ENCODE assay signal across 8 mouse cellular contexts in genomic region chr11:74981464-74981863, GRCm38 (mm10). TPM values are rescaled to one million over a fixed set of nuclear protein-coding genes. Genes with fewer than 3 reads are reported as not detected.
DNase-seq lines count a peak whose midpoint lies in the region; ATAC-seq and TF ChIP-seq lines count a peak whose summit lies in the region.

No protein-coding gene starts in this region.

- DNase-seq in 3T3-L1 (ENCODE audit: low read depth, low spot score) (peak; percentile 90), ZHBTc4 (ENCODE audit: low read depth, low spot score) (peak; percentile 76)
- peak; percentile 90 for DNase-seq in embryo, embryonic 10 days (ENCODE audit: low spot score)

- H3K27ac ChIP-seq in kidney, embryonic 16.5 days (ENCODE audit: low read length) = no peak overlapping the region; the same call in 1 of the 2 replicates
- no peak overlapping the region for H3K27ac ChIP-seq in limb, embryonic 15.5 days
- H3K27ac ChIP-seq in neural tube, embryonic 15.5 days (replicated peaks) = no peak overlapping the region
- no peak overlapping the region for H3K27ac ChIP-seq in testis, adult 2 months (ENCODE audit: control insufficient read depth, insufficient read depth, low read depth, low read length)

- no peak overlapping the region for H3K4me3 ChIP-seq in kidney, embryonic 16.5 days (ENCODE audit: low read length)
- no peak overlapping the region for H3K4me3 ChIP-seq in limb, embryonic 15.5 days
- H3K4me3 ChIP-seq in neural tube, embryonic 15.5 days (replicated peaks) = no peak overlapping the region
- H3K4me3 ChIP-seq in testis, adult 2 months (ENCODE audit: control insufficient read depth, low read depth, low read length) = no peak overlapping the region

- WGBS in kidney, embryonic 16.5 days = 39% methylated on average over 2 of the region's 2 CpGs
- 27% methylated on average over 2 of the region's 2 CpGs for WGBS in limb, embryonic 15.5 days
- WGBS in neural tube, embryonic 15.5 days = 46% methylated on average over 2 of the region's 2 CpGs

- H3K27me3 ChIP-seq in kidney, embryonic 16.5 days (ENCODE audit: insufficient read depth, low read length) = no peaks in the 10 kb centered on the region
- no peaks in the 10 kb centered on the region for H3K27me3 ChIP-seq in limb, embryonic 15.5 days
- no peaks in the 10 kb centered on the region for H3K27me3 ChIP-seq in neural tube, embryonic 15.5 days (replicated peaks)
- no peaks in the 10 kb centered on the region for H3K27me3 ChIP-seq in testis, adult 2 months (ENCODE audit: control insufficient read depth, insufficient read depth, low read length)

- peak; percentile 93 for ATAC-seq in granulocyte monocyte progenitor cell, adult 5-6 weeks (replicated peaks; ENCODE audit: poor library complexity, severe bottlenecking)
- ATAC-seq in kidney, embryonic 16.5 days (ENCODE audit: low FRiP score, low TSS enrichment) = peak; percentile 81; the same call in 1 of the 2 replicates
- ATAC-seq in limb, embryonic 15.5 days (ENCODE audit: insufficient number of reproducible peaks, low FRiP score, low TSS enrichment, low read depth) = peak; percentile 61; the same call in 1 of the 2 replicates
- ATAC-seq in neural tube, embryonic 15.5 days (ENCODE audit: low FRiP score) = peak; percentile 69; the same call in 1 of the 2 replicates

- TF ChIP-seq CTCF in testis, adult 2 months (IDR thresholded peaks at IDR 0.05; ENCODE audit: control insufficient read depth, insufficient read depth, insufficient replicate concordance, low read depth, low read length) = peak; percentile 89; the same call in 1 of the 2 replicates

- no peak overlapping the region for H3K4me2 ChIP-seq in kidney, embryonic 16.5 days (replicated peaks; ENCODE audit: low read depth, low read length)
- no peak overlapping the region for H3K4me2 ChIP-seq in limb, embryonic 15.5 days
- no peak overlapping the region for H3K4me2 ChIP-seq in neural tube, embryonic 15.5 days

- TF ChIP-seq POLR2A in testis, adult 2 months (IDR thresholded peaks at IDR 0.05; ENCODE audit: control insufficient read depth, low read depth, low read length) = no peak

- H3K4me1 ChIP-seq in kidney, embryonic 16.5 days (ENCODE audit: insufficient read depth, low read length) = 0 out of 2 replicates have a peak, but pooled peaks cover 4% of the 10 kb centered on the region
- 0 out of 2 replicates have a peak, but pooled peaks cover 3% of the 10 kb centered on the region for H3K4me1 ChIP-seq in limb, embryonic 15.5 days
- H3K4me1 ChIP-seq in neural tube, embryonic 15.5 days = no peaks in the 10 kb centered on the region
- H3K4me1 ChIP-seq in testis, adult 2 months (ENCODE audit: control insufficient read depth, insufficient read depth, low read length) = no peaks in the 10 kb centered on the region

- H3K9ac ChIP-seq in kidney, embryonic 16.5 days (replicated peaks; ENCODE audit: low read length) = no peak overlapping the region
- H3K9ac ChIP-seq in limb, embryonic 15.5 days = no peak overlapping the region
- H3K9ac ChIP-seq in neural tube, embryonic 15.5 days (replicated peaks) = peak overlapping the region; percentile 7; the same call in 1 of the 2 replicates

- H3K9me3 ChIP-seq in kidney, embryonic 16.5 days (ENCODE audit: low read length) = no peaks in the 10 kb centered on the region
- no peaks in the 10 kb centered on the region for H3K9me3 ChIP-seq in limb, embryonic 15.5 days
- no peaks in the 10 kb centered on the region for H3K9me3 ChIP-seq in neural tube, embryonic 15.5 days (replicated peaks)

- H3K36me3 ChIP-seq in kidney, embryonic 16.5 days (ENCODE audit: insufficient read depth, low read length) = peaks cover 8% of the 10 kb centered on the region; the same call in 1 of the 2 replicates
- 0 out of 2 replicates have a peak, but pooled peaks cover 3% of the 10 kb centered on the region for H3K36me3 ChIP-seq in limb, embryonic 15.5 days
- H3K36me3 ChIP-seq in neural tube, embryonic 15.5 days = peaks cover 3% of the 10 kb centered on the region; the same call in 1 of the 2 replicates
- no peaks in the 10 kb centered on the region for H3K36me3 ChIP-seq in testis, adult 2 months (ENCODE audit: control insufficient read depth, insufficient read depth, low read length)

RNA-seq across cellular contexts. Expression of gene Srr, which starts 55.7 kb away (rescaled TPM):
- 5.6 and 16.8 TPM in 2 replicates for total RNA-seq in granulocyte monocyte progenitor cell, adult 5-6 weeks (2014; fragmentation: Nextera tagmentation)
- total RNA-seq in granulocyte monocyte progenitor cell, adult 5-6 weeks (2017) = 3.2 and 10.2 TPM in 2 replicates
- 24.5 and 25.1 TPM in 2 replicates for polyA plus RNA-seq in kidney, embryonic 16.5 days (2015; fragmentation: Nextera tagmentation; extraction: Ambion mirVana)
- 29.1 and 29.4 TPM in 2 replicates for polyA plus RNA-seq in limb, embryonic 15.5 days (2015; fragmentation: Nextera tagmentation; extraction: Ambion mirVana)
- 38.0 and 38.1 TPM in 2 replicates for polyA plus RNA-seq in neural tube, embryonic 15.5 days (2015; fragmentation: Nextera tagmentation; extraction: Ambion mirVana)
- 45.3 and 53.3 TPM in 2 replicates for polyA plus RNA-seq in testis, adult 2 months (2012; rRNA removed)

RNA-seq across cellular contexts. Expression of gene Smg6, which starts 55.8 kb away (rescaled TPM):
- 26.8 and 26.9 TPM in 2 replicates for total RNA-seq in granulocyte monocyte progenitor cell, adult 5-6 weeks (2014; fragmentation: Nextera tagmentation)
- total RNA-seq in granulocyte monocyte progenitor cell, adult 5-6 weeks (2017) = 24.3 and 26.1 TPM in 2 replicates
- polyA plus RNA-seq in kidney, embryonic 16.5 days (2015; fragmentation: Nextera tagmentation; extraction: Ambion mirVana) = 17.9 and 20.5 TPM in 2 replicates
- 14.6 and 17.6 TPM in 2 replicates for polyA plus RNA-seq in limb, embryonic 15.5 days (2015; fragmentation: Nextera tagmentation; extraction: Ambion mirVana)
- 13.3 and 14.3 TPM in 2 replicates for polyA plus RNA-seq in neural tube, embryonic 15.5 days (2015; fragmentation: Nextera tagmentation; extraction: Ambion mirVana)
- polyA plus RNA-seq in testis, adult 2 months (2012; rRNA removed) = 76.8 and 83.4 TPM in 2 replicates
